Mouse (Mus musculus): Measurements from ENCODE around the gene Apmap. TPM values are rescaled to one million over a fixed set of nuclear protein-coding genes. Genes with fewer than 3 reads are reported as not detected.

Gene Apmap
- polyA plus RNA-seq, 1 experiment from 2014 or later = 47.6 TPM

- Histone ChIP-seq H3K27me3 (no peaks in the 10 kb centered on the region), H3K9ac (no peak overlapping the region), H3K4me3 (replicated peaks) (no peak overlapping the region), H3K4me1 (no peaks in the 10 kb centered on the region), H3K36me3 (no peaks in the 10 kb centered on the region), H3K9me3 (replicated peaks) (no peaks in the 10 kb centered on the region), H3K27ac (no peak overlapping the region), H3K4me2 (no peak overlapping the region)
- WGBS = 85% methylated on average over 8 of the region's 8 CpGs
- ATAC-seq (replicated peaks; ENCODE audit: low FRiP score) = no peak
These were observed 35.5 kb upstream of the Apmap start for GRCm38 (mm10) chr2:150643726-150644415.

GRCm38 (mm10) chr2:150643166-150643565 is 34.8 kb upstream of the Apmap start:
- H3K4me1 ChIP-seq = no peaks in the 10 kb centered on the region
- no peaks in the 10 kb centered on the region for H3K27me3 ChIP-seq
- H3K4me2 ChIP-seq = no peak overlapping the region
- no peak overlapping the region for H3K9ac ChIP-seq
- H3K27ac ChIP-seq = no peak overlapping the region
- 100% methylated on average over 1 of the region's 1 CpGs for WGBS
- no peaks in the 10 kb centered on the region for H3K36me3 ChIP-seq
- no peak for ATAC-seq (replicated peaks; ENCODE audit: low FRiP score)
- H3K4me3 ChIP-seq (replicated peaks) = no peak overlapping the region
- no peaks in the 10 kb centered on the region for H3K9me3 ChIP-seq (replicated peaks)

- H3K4me1 ChIP-seq = no peaks in the 10 kb centered on the region
- no peak overlapping the region for H3K4me2 ChIP-seq
- H3K4me3 ChIP-seq (replicated peaks) = no peak overlapping the region
- no peaks in the 10 kb centered on the region for H3K36me3 ChIP-seq
- WGBS = 49% methylated on average over 2 of the region's 2 CpGs
- no peaks in the 10 kb centered on the region for H3K9me3 ChIP-seq (replicated peaks)
- no peak overlapping the region for H3K9ac ChIP-seq
- ATAC-seq (replicated peaks; ENCODE audit: low FRiP score) = no peak
- H3K27me3 ChIP-seq = no peaks in the 10 kb centered on the region
- no peak overlapping the region for H3K27ac ChIP-seq
These were observed 30.0 kb upstream of the Apmap start for GRCm38 (mm10) chr2:150638370-150638733.

- Histone ChIP-seq H3K36me3 (no peaks in the 10 kb centered on the region), H3K4me1 (no peaks in the 10 kb centered on the region), H3K27me3 (no peaks in the 10 kb centered on the region), H3K4me2 (no peak overlapping the region), H3K4me3 (replicated peaks) (no peak overlapping the region), H3K9me3 (replicated peaks) (no peaks in the 10 kb centered on the region), H3K27ac (no peak overlapping the region), H3K9ac (no peak overlapping the region)
- 71% methylated on average over 6 of the region's 6 CpGs for WGBS
- ATAC-seq (replicated peaks; ENCODE audit: low FRiP score) = no peak
These were observed 29.5 kb upstream of the Apmap start for GRCm38 (mm10) chr2:150637702-150638369.

GRCm38 (mm10) chr2:150635877-150636446 is 27.6 kb upstream of the Apmap start:
- no peaks in the 10 kb centered on the region for H3K4me1 ChIP-seq
- H3K27ac ChIP-seq = no peak overlapping the region
- no peak overlapping the region for H3K4me3 ChIP-seq (replicated peaks)
- H3K9me3 ChIP-seq (replicated peaks) = no peaks in the 10 kb centered on the region
- H3K36me3 ChIP-seq = no peaks in the 10 kb centered on the region
- no peak for ATAC-seq (replicated peaks; ENCODE audit: low FRiP score)
- H3K9ac ChIP-seq = no peak overlapping the region
- no peak overlapping the region for H3K4me2 ChIP-seq
- H3K27me3 ChIP-seq = no peaks in the 10 kb centered on the region
- WGBS = 75% methylated on average over 3 of the region's 3 CpGs

- H3K4me1 ChIP-seq = no peaks in the 10 kb centered on the region
- H3K9ac ChIP-seq = no peak overlapping the region
- H3K4me2 ChIP-seq = no peak overlapping the region
- no peak overlapping the region for H3K4me3 ChIP-seq (replicated peaks)
- H3K27ac ChIP-seq = no peak overlapping the region
- no peaks in the 10 kb centered on the region for H3K9me3 ChIP-seq (replicated peaks)
- WGBS = 90% methylated on average over 4 of the region's 4 CpGs
- no peaks in the 10 kb centered on the region for H3K27me3 ChIP-seq
- ATAC-seq (replicated peaks; ENCODE audit: low FRiP score) = no peak
- H3K36me3 ChIP-seq = no peaks in the 10 kb centered on the region
These were observed 20.9 kb upstream of the Apmap start for GRCm38 (mm10) chr2:150629255-150629654.

- no peaks in the 10 kb centered on the region for H3K27me3 ChIP-seq
- no peaks in the 10 kb centered on the region for H3K4me1 ChIP-seq
- no peak overlapping the region for H3K9ac ChIP-seq
- 66% methylated on average over 6 of the region's 6 CpGs for WGBS
- no peak overlapping the region for H3K4me3 ChIP-seq (replicated peaks)
- H3K9me3 ChIP-seq (replicated peaks) = no peaks in the 10 kb centered on the region
- no peaks in the 10 kb centered on the region for H3K36me3 ChIP-seq
- no peak overlapping the region for H3K4me2 ChIP-seq
- ATAC-seq (replicated peaks; ENCODE audit: low FRiP score) = no peak
- H3K27ac ChIP-seq = no peak overlapping the region
These were observed 18.8 kb upstream of the Apmap start for GRCm38 (mm10) chr2:150627140-150627539.

GRCm38 (mm10) chr2:150624926-150625325 is 16.6 kb upstream of the Apmap start:
- Histone ChIP-seq H3K27me3 (no peaks in the 10 kb centered on the region), H3K9me3 (replicated peaks) (no peaks in the 10 kb centered on the region), H3K9ac (no peak overlapping the region), H3K27ac (no peak overlapping the region), H3K36me3 (no peaks in the 10 kb centered on the region), H3K4me1 (no peaks in the 10 kb centered on the region), H3K4me2 (no peak overlapping the region), H3K4me3 (replicated peaks) (no peak overlapping the region)
- ATAC-seq (replicated peaks; ENCODE audit: low FRiP score) = no peak
- 89% methylated on average over 8 of the region's 8 CpGs for WGBS

GRCm38 (mm10) chr2:150623957-150624356 is 15.6 kb upstream of the Apmap start:
- H3K9ac ChIP-seq = no peak overlapping the region
- H3K4me2 ChIP-seq = no peak overlapping the region
- H3K4me1 ChIP-seq = no peaks in the 10 kb centered on the region
- H3K4me3 ChIP-seq (replicated peaks) = no peak overlapping the region
- H3K27ac ChIP-seq = no peak overlapping the region
- 85% methylated on average over 3 of the region's 3 CpGs for WGBS
- no peaks in the 10 kb centered on the region for H3K27me3 ChIP-seq
- no peaks in the 10 kb centered on the region for H3K36me3 ChIP-seq
- no peaks in the 10 kb centered on the region for H3K9me3 ChIP-seq (replicated peaks)
- no peak for ATAC-seq (replicated peaks; ENCODE audit: low FRiP score)

- Histone ChIP-seq H3K9me3 (replicated peaks) (no peaks in the 10 kb centered on the region), H3K4me2 (no peak overlapping the region), H3K27me3 (no peaks in the 10 kb centered on the region), H3K27ac (no peak overlapping the region), H3K36me3 (no peaks in the 10 kb centered on the region), H3K4me3 (replicated peaks) (no peak overlapping the region), H3K4me1 (no peaks in the 10 kb centered on the region), H3K9ac (no peak overlapping the region)
- ATAC-seq (replicated peaks; ENCODE audit: low FRiP score) = no peak
- WGBS = 63% methylated on average over 3 of the region's 3 CpGs
These were observed 13.3 kb upstream of the Apmap start for GRCm38 (mm10) chr2:150621698-150622097.

- Histone ChIP-seq H3K4me3 (replicated peaks) (no peak overlapping the region), H3K9me3 (replicated peaks) (no peaks in the 10 kb centered on the region), H3K4me1 (peaks cover 11% of the 10 kb centered on the region), H3K9ac (no peak overlapping the region), H3K4me2 (no peak overlapping the region), H3K27me3 (peaks cover 5% of the 10 kb centered on the region; the same call in 1 of the 2 replicates), H3K27ac (no peak overlapping the region), H3K36me3 (no peaks in the 10 kb centered on the region)
- no peak for ATAC-seq (replicated peaks; ENCODE audit: low FRiP score)
- WGBS = 81% methylated on average over 3 of the region's 3 CpGs
These were observed 1.7 kb upstream of the Apmap start for GRCm38 (mm10) chr2:150610097-150610496.

GRCm38 (mm10) chr2:150608872-150609560 is 649 bp upstream of the Apmap start:
- peak; percentile 75 for ATAC-seq (replicated peaks; ENCODE audit: low FRiP score)
- peak overlapping the region; percentile 65 for H3K27ac ChIP-seq
- H3K36me3 ChIP-seq = no peaks in the 10 kb centered on the region
- H3K9me3 ChIP-seq (replicated peaks) = no peaks in the 10 kb centered on the region
- peak overlapping the region; percentile 89 for H3K4me3 ChIP-seq (replicated peaks)
- H3K27me3 ChIP-seq = peaks cover 5% of the 10 kb centered on the region; the same call in 1 of the 2 replicates
- peak overlapping the region; percentile 74 for H3K4me2 ChIP-seq
- peaks cover 11% of the 10 kb centered on the region for H3K4me1 ChIP-seq
- under 1% methylated on average over 10 of the region's 10 CpGs for WGBS
- H3K9ac ChIP-seq = peak overlapping the region; percentile 76

Measured in kidney, embryonic 15.5 days (tissue).